Mouse (Mus musculus): Measurements from ENCODE around the gene Fat1. TPM values are rescaled to one million over a fixed set of nuclear protein-coding genes. Genes with fewer than 3 reads are reported as not detected.

Fat1 gene
- polyA plus RNA-seq, 1 experiment from 2014 or later = 18.8 TPM

GRCm38 (mm10) chr8:45010685-45011084 is 75.4 kb downstream of the Fat1 start:
- H3K4me3 ChIP-seq (ENCODE audit: low read length) = no peak overlapping the region
- H3K9me3 ChIP-seq (ENCODE audit: control insufficient read depth, low read length) = peaks cover 4% of the 10 kb centered on the region; the same call in 1 of the 2 replicates
- no peak overlapping the region for H3K4me2 ChIP-seq (ENCODE audit: low read depth, low read length)
- no peaks in the 10 kb centered on the region for H3K4me1 ChIP-seq (replicated peaks; ENCODE audit: control insufficient read depth, insufficient read depth, low read length)
- WGBS = 37% methylated on average over 4 of the region's 4 CpGs
- H3K36me3 ChIP-seq (ENCODE audit: control insufficient read depth, insufficient read depth, low read length) = peaks cover 34% of the 10 kb centered on the region
- no peak overlapping the region for H3K27ac ChIP-seq (ENCODE audit: low read length)
- ATAC-seq (ENCODE audit: low read depth) = no peak
- H3K9ac ChIP-seq (ENCODE audit: low read length) = no peak overlapping the region
- no peaks in the 10 kb centered on the region for H3K27me3 ChIP-seq (ENCODE audit: control insufficient read depth, insufficient read depth, low read depth, low read length)

GRCm38 (mm10) chr8:45011774-45012173 is 76.5 kb downstream of the Fat1 start:
- 76% methylated on average over 12 of the region's 12 CpGs for WGBS
- no peaks in the 10 kb centered on the region for H3K4me1 ChIP-seq (replicated peaks; ENCODE audit: control insufficient read depth, insufficient read depth, low read length)
- H3K9ac ChIP-seq (ENCODE audit: low read length) = no peak overlapping the region
- H3K9me3 ChIP-seq (ENCODE audit: control insufficient read depth, low read length) = peaks cover 4% of the 10 kb centered on the region; the same call in 1 of the 2 replicates
- H3K4me2 ChIP-seq (ENCODE audit: low read depth, low read length) = no peak overlapping the region
- ATAC-seq (ENCODE audit: low read depth) = no peak
- no peak overlapping the region for H3K4me3 ChIP-seq (ENCODE audit: low read length)
- H3K27me3 ChIP-seq (ENCODE audit: control insufficient read depth, insufficient read depth, low read depth, low read length) = no peaks in the 10 kb centered on the region
- H3K36me3 ChIP-seq (ENCODE audit: control insufficient read depth, insufficient read depth, low read length) = peaks cover 34% of the 10 kb centered on the region
- no peak overlapping the region for H3K27ac ChIP-seq (ENCODE audit: low read length)

GRCm38 (mm10) chr8:45013852-45014251 is 78.6 kb downstream of the Fat1 start:
- H3K9me3 ChIP-seq (ENCODE audit: control insufficient read depth, low read length) = peaks cover 4% of the 10 kb centered on the region; the same call in 1 of the 2 replicates
- no peak for ATAC-seq (ENCODE audit: low read depth)
- no peak overlapping the region for H3K27ac ChIP-seq (ENCODE audit: low read length)
- no peak overlapping the region for H3K4me3 ChIP-seq (ENCODE audit: low read length)
- H3K9ac ChIP-seq (ENCODE audit: low read length) = no peak overlapping the region
- no peak overlapping the region for H3K4me2 ChIP-seq (ENCODE audit: low read depth, low read length)
- WGBS = 83% methylated on average over 8 of the region's 8 CpGs
- no peaks in the 10 kb centered on the region for H3K4me1 ChIP-seq (replicated peaks; ENCODE audit: control insufficient read depth, insufficient read depth, low read length)
- H3K36me3 ChIP-seq (ENCODE audit: control insufficient read depth, insufficient read depth, low read length) = peaks cover 35% of the 10 kb centered on the region
- H3K27me3 ChIP-seq (ENCODE audit: control insufficient read depth, insufficient read depth, low read depth, low read length) = no peaks in the 10 kb centered on the region

GRCm38 (mm10) chr8:45014498-45015067 is 79.3 kb downstream of the Fat1 start:
- H3K9me3 ChIP-seq (ENCODE audit: control insufficient read depth, low read length) = peaks cover 4% of the 10 kb centered on the region; the same call in 1 of the 2 replicates
- WGBS = 83% methylated on average over 11 of the region's 11 CpGs
- H3K4me2 ChIP-seq (ENCODE audit: low read depth, low read length) = no peak overlapping the region
- H3K9ac ChIP-seq (ENCODE audit: low read length) = no peak overlapping the region
- no peaks in the 10 kb centered on the region for H3K4me1 ChIP-seq (replicated peaks; ENCODE audit: control insufficient read depth, insufficient read depth, low read length)
- H3K36me3 ChIP-seq (ENCODE audit: control insufficient read depth, insufficient read depth, low read length) = peaks cover 35% of the 10 kb centered on the region
- H3K4me3 ChIP-seq (ENCODE audit: low read length) = no peak overlapping the region
- peak; percentile 28; the same call in 1 of the 2 replicates for ATAC-seq (ENCODE audit: low read depth)
- no peaks in the 10 kb centered on the region for H3K27me3 ChIP-seq (ENCODE audit: control insufficient read depth, insufficient read depth, low read depth, low read length)
- H3K27ac ChIP-seq (ENCODE audit: low read length) = no peak overlapping the region

- 87% methylated on average over 8 of the region's 8 CpGs for WGBS
- H3K9me3 ChIP-seq (ENCODE audit: control insufficient read depth, low read length) = no peaks in the 10 kb centered on the region
- no peak overlapping the region for H3K9ac ChIP-seq (ENCODE audit: low read length)
- H3K4me3 ChIP-seq (ENCODE audit: low read length) = no peak overlapping the region
- no peak overlapping the region for H3K27ac ChIP-seq (ENCODE audit: low read length)
- no peaks in the 10 kb centered on the region for H3K27me3 ChIP-seq (ENCODE audit: control insufficient read depth, insufficient read depth, low read depth, low read length)
- H3K4me2 ChIP-seq (ENCODE audit: low read depth, low read length) = no peak overlapping the region
- no peak for ATAC-seq (ENCODE audit: low read depth)
- peaks cover 23% of the 10 kb centered on the region for H3K36me3 ChIP-seq (ENCODE audit: control insufficient read depth, insufficient read depth, low read length)
- H3K4me1 ChIP-seq (replicated peaks; ENCODE audit: control insufficient read depth, insufficient read depth, low read length) = no peaks in the 10 kb centered on the region
Observed at GRCm38 (mm10) chr8:45015876-45016275, 80.6 kb downstream of the Fat1 start.

- peaks cover 4% of the 10 kb centered on the region; the same call in 1 of the 2 replicates for H3K9me3 ChIP-seq (ENCODE audit: control insufficient read depth, low read length)
- no peaks in the 10 kb centered on the region for H3K27me3 ChIP-seq (ENCODE audit: control insufficient read depth, insufficient read depth, low read depth, low read length)
- peaks cover 31% of the 10 kb centered on the region for H3K36me3 ChIP-seq (ENCODE audit: control insufficient read depth, insufficient read depth, low read length)
- no peak overlapping the region for H3K27ac ChIP-seq (ENCODE audit: low read length)
- no peaks in the 10 kb centered on the region for H3K4me1 ChIP-seq (replicated peaks; ENCODE audit: control insufficient read depth, insufficient read depth, low read length)
- H3K4me2 ChIP-seq (ENCODE audit: low read depth, low read length) = no peak overlapping the region
- no peak overlapping the region for H3K9ac ChIP-seq (ENCODE audit: low read length)
- ATAC-seq (ENCODE audit: low read depth) = no peak
- 74% methylated on average over 5 of the region's 5 CpGs for WGBS
- no peak overlapping the region for H3K4me3 ChIP-seq (ENCODE audit: low read length)
Observed at GRCm38 (mm10) chr8:45019241-45019640, 84.0 kb downstream of the Fat1 start.

GRCm38 (mm10) chr8:45021171-45021570 is 85.9 kb downstream of the Fat1 start:
- Histone ChIP-seq H3K27me3 (ENCODE audit: control insufficient read depth, insufficient read depth, low read depth, low read length) (no peaks in the 10 kb centered on the region), H3K4me1 (replicated peaks; ENCODE audit: control insufficient read depth, insufficient read depth, low read length) (no peaks in the 10 kb centered on the region), H3K4me3 (ENCODE audit: low read length) (no peak overlapping the region), H3K9ac (ENCODE audit: low read length) (no peak overlapping the region), H3K36me3 (ENCODE audit: control insufficient read depth, insufficient read depth, low read length) (peaks cover 43% of the 10 kb centered on the region), H3K4me2 (ENCODE audit: low read depth, low read length) (no peak overlapping the region), H3K9me3 (ENCODE audit: control insufficient read depth, low read length) (peaks cover 4% of the 10 kb centered on the region; the same call in 1 of the 2 replicates), H3K27ac (ENCODE audit: low read length) (no peak overlapping the region)
- 82% methylated on average over 5 of the region's 5 CpGs for WGBS
- no peak for ATAC-seq (ENCODE audit: low read depth)

GRCm38 (mm10) chr8:45021911-45022665 is 86.8 kb downstream of the Fat1 start:
- no peak for ATAC-seq (ENCODE audit: low read depth)
- H3K4me1 ChIP-seq (replicated peaks; ENCODE audit: control insufficient read depth, insufficient read depth, low read length) = no peaks in the 10 kb centered on the region
- H3K4me2 ChIP-seq (ENCODE audit: low read depth, low read length) = no peak overlapping the region
- H3K9me3 ChIP-seq (ENCODE audit: control insufficient read depth, low read length) = peaks cover 4% of the 10 kb centered on the region; the same call in 1 of the 2 replicates
- 72% methylated on average over 21 of the region's 21 CpGs for WGBS
- H3K9ac ChIP-seq (ENCODE audit: low read length) = no peak overlapping the region
- H3K27me3 ChIP-seq (ENCODE audit: control insufficient read depth, insufficient read depth, low read depth, low read length) = no peaks in the 10 kb centered on the region
- no peak overlapping the region for H3K4me3 ChIP-seq (ENCODE audit: low read length)
- H3K27ac ChIP-seq (ENCODE audit: low read length) = no peak overlapping the region
- H3K36me3 ChIP-seq (ENCODE audit: control insufficient read depth, insufficient read depth, low read length) = peaks cover 50% of the 10 kb centered on the region

- no peaks in the 10 kb centered on the region for H3K4me1 ChIP-seq (replicated peaks; ENCODE audit: control insufficient read depth, insufficient read depth, low read length)
- H3K9ac ChIP-seq (ENCODE audit: low read length) = no peak overlapping the region
- peaks cover 64% of the 10 kb centered on the region for H3K36me3 ChIP-seq (ENCODE audit: control insufficient read depth, insufficient read depth, low read length)
- WGBS = 72% methylated on average over 6 of the region's 6 CpGs
- no peak for ATAC-seq (ENCODE audit: low read depth)
- H3K27me3 ChIP-seq (ENCODE audit: control insufficient read depth, insufficient read depth, low read depth, low read length) = no peaks in the 10 kb centered on the region
- H3K9me3 ChIP-seq (ENCODE audit: control insufficient read depth, low read length) = peaks cover 4% of the 10 kb centered on the region; the same call in 1 of the 2 replicates
- no peak overlapping the region for H3K4me3 ChIP-seq (ENCODE audit: low read length)
- H3K4me2 ChIP-seq (ENCODE audit: low read depth, low read length) = no peak overlapping the region
- H3K27ac ChIP-seq (ENCODE audit: low read length) = no peak overlapping the region
Observed at GRCm38 (mm10) chr8:45028081-45028497, 92.8 kb downstream of the Fat1 start.

Data from lung, embryonic 16.5 days (tissue).